Mouse (Mus musculus) adrenal gland, postnatal 14 days (tissue): ENCODE measurements around the gene Lin9. TPM values are rescaled to one million over a fixed set of nuclear protein-coding genes. Genes with fewer than 3 reads are reported as not detected.
"Not testable (repeated sequence)": the region's sequence is repeated elsewhere in the genome, so short reads cannot be mapped to it uniquely, and the experiment has no call there.

Source experiments
- DNase-seq: peaks from one replicate; pipeline ENCODE4 v3.0.0; 2021; ENCODE audit warnings: mixed read lengths
- long read RNA-seq, 2 experiments: library from polyadenylated mRNA; stranded (forward); transcript quantifications; one replicate each; pipeline ENCODE4 v2.0.0; 2021
- total RNA-seq: library from RNA; stranded (reverse); gene quantifications from 2 replicates; pipeline ENCODE4 v1.2.3, GENCODE M21; 2021

The Lin9 gene
- total RNA-seq, result 6.9 and 7.2 TPM in 2 replicates
- long read RNA-seq, experiment 1, partial matches to known transcripts, result 0 of 9 reads
- long read RNA-seq, experiment 1, other reads (novel, unspliced or antisense), result 5 of 9 reads
- long read RNA-seq, experiment 2, partial matches to known transcripts, result 0 of 4 reads
- long read RNA-seq, experiment 2, other reads (novel, unspliced or antisense), result 2 of 4 reads

- peak; percentile 95 for DNase-seq
Measured at GRCm38 (mm10) chr1:180641137-180641517, at the start of gene Lin9. TSS of gene Lin9 (plus strand) at chr1:180641150.

- no peak for DNase-seq
Measured at GRCm38 (mm10) chr1:180600578-180600977, 40.4 kb upstream of the Lin9 start.

- no peak for DNase-seq
Measured at GRCm38 (mm10) chr1:180601806-180602205, 39.1 kb upstream of the Lin9 start.

GRCm38 (mm10) chr1:180604579-180604978 is 36.4 kb upstream of the Lin9 start:
- peak; percentile 63 for DNase-seq

GRCm38 (mm10) chr1:180606106-180606505 is 34.8 kb upstream of the Lin9 start:
- no peak for DNase-seq

GRCm38 (mm10) chr1:180606796-180607577 is 34.0 kb upstream of the Lin9 start:
- DNase-seq, result no peak

GRCm38 (mm10) chr1:180607578-180607879 is 33.4 kb upstream of the Lin9 start:
- DNase-seq, result no peak

- not testable (repeated sequence) for DNase-seq
Measured at GRCm38 (mm10) chr1:180611842-180612241, 29.1 kb upstream of the Lin9 start.

GRCm38 (mm10) chr1:180616762-180617161 is 24.2 kb upstream of the Lin9 start:
- no peak for DNase-seq

- no peak for DNase-seq
Measured at GRCm38 (mm10) chr1:180622389-180622788, 18.6 kb upstream of the Lin9 start.

- DNase-seq, result no peak
Measured at GRCm38 (mm10) chr1:180623911-180624310, 17.0 kb upstream of the Lin9 start.

- peak; percentile 87 for DNase-seq
Measured at GRCm38 (mm10) chr1:180626141-180626540, 14.8 kb upstream of the Lin9 start.

- DNase-seq, result not testable (repeated sequence)
Measured at GRCm38 (mm10) chr1:180637796-180638195, 3.2 kb upstream of the Lin9 start.

GRCm38 (mm10) chr1:180639416-180640401 is 1.2 kb upstream of the Lin9 start:
- no peak for DNase-seq

- peak; percentile 65 for DNase-seq
Measured at GRCm38 (mm10) chr1:180640605-180641125, 285 bp upstream of the Lin9 start.

GRCm38 (mm10) chr1:180641518-180642227 is 723 bp downstream of the Lin9 start:
- peak; percentile 43 for DNase-seq

GRCm38 (mm10) chr1:180642228-180642564 is 1.2 kb downstream of the Lin9 start:
- no peak for DNase-seq

GRCm38 (mm10) chr1:180691284-180691683 is 50.3 kb downstream of the Lin9 start:
- peak; percentile 47 for DNase-seq

GRCm38 (mm10) chr1:180696626-180697352 is 55.8 kb downstream of the Lin9 start, which contains the start of gene Mixl1:
TSS of gene Mixl1 (minus strand) at chr1:180697034.
- peak; percentile 16 for DNase-seq

GRCm38 (mm10) chr1:180698063-180698462 is 57.1 kb downstream of the Lin9 start:
- DNase-seq, result no peak

GRCm38 (mm10) chr1:180703400-180703799 is 62.5 kb downstream of the Lin9 start:
- DNase-seq, result peak; percentile 64
